Mouse (Mus musculus) lung, embryonic 16.5 days (tissue): ENCODE results near the gene Znhit1. TPM values are rescaled to one million over a fixed set of nuclear protein-coding genes. Genes with fewer than 3 reads are reported as not detected.
A peak's percentile ranks its signal among the peaks of the same experiment; 100 is the strongest.
"Not testable (repeated sequence)": the region's sequence is repeated elsewhere in the genome, so short reads cannot be mapped to it uniquely, and the experiment has no call there.

Experiments
- ATAC-seq: fragments of 200-750 bp; cut with Nextera tagmentation; 2 replicates; pipeline ENCODE4 v1.8.0; 2017; ENCODE audit warnings: low read depth, mild to moderate bottlenecking, moderate library complexity
- H3K27ac ChIP-seq: fragments of 300-500 bp; sonication (generic); 2 replicates; pipeline ENCODE4 v1.5.1; 2014; ENCODE audit warnings: mild to moderate bottlenecking, control low read depth, low read length
- H3K27me3 ChIP-seq: fragments of 300-500 bp; sonication (generic); 2 replicates; pipeline ENCODE4 v1.6.1; 2014; ENCODE audit warnings: low read depth, low read length, mixed read lengths; ENCODE audit not compliant: control insufficient read depth, insufficient read depth
- H3K36me3 ChIP-seq: fragments of 300-500 bp; sonication (generic); 2 replicates; pipeline ENCODE4 v1.6.1; 2014; ENCODE audit warnings: low read length; ENCODE audit not compliant: control insufficient read depth, insufficient read depth
- H3K4me1 ChIP-seq: fragments of 300-500 bp; sonication (generic); replicated peaks from 2 replicates; pipeline ENCODE4 v1.6.1; 2014; ENCODE audit warnings: low read length, mixed read lengths; ENCODE audit not compliant: control insufficient read depth, insufficient read depth
- H3K4me2 ChIP-seq: fragments of 300-500 bp; sonication (generic); 2 replicates; pipeline ENCODE4 v1.6.1; 2014; ENCODE audit warnings: low read depth, low read length, control low read depth
- H3K4me3 ChIP-seq: fragments of 300-500 bp; sonication (generic); 2 replicates; pipeline ENCODE4 v1.5.1; 2014; ENCODE audit warnings: mild to moderate bottlenecking, low read length, control low read depth
- H3K9ac ChIP-seq: fragments of 300-500 bp; sonication (generic); 2 replicates; pipeline ENCODE4 v1.6.1; 2014; ENCODE audit warnings: low read length, control low read depth
- H3K9me3 ChIP-seq: fragments of 300-500 bp; sonication (generic); 2 replicates; pipeline ENCODE4 v1.6.1; 2016; ENCODE audit warnings: low read length; ENCODE audit not compliant: control insufficient read depth
- WGBS: fragments of 180-500 bp; shearing (Covaris S2); extraction: QIAGEN DNeasy Blood & Tissue Kit; methylation state at CpG from one replicate; pipeline ENCODE4 v1.1.7; 2014; 5-methylcytosine and 5-hydroxymethylcytosine counted together
- polyA plus RNA-seq: library from polyadenylated mRNA; unstranded; fragments of >200 nt; fragmentation: Nextera tagmentation; extraction: Ambion mirVana; gene quantifications from 2 replicates; pipeline ENCODE4 v1.2.1, GENCODE M21; 2015

Gene Znhit1
- polyA plus RNA-seq, 1 experiment from 2014 or later: 113 TPM

DNA sequence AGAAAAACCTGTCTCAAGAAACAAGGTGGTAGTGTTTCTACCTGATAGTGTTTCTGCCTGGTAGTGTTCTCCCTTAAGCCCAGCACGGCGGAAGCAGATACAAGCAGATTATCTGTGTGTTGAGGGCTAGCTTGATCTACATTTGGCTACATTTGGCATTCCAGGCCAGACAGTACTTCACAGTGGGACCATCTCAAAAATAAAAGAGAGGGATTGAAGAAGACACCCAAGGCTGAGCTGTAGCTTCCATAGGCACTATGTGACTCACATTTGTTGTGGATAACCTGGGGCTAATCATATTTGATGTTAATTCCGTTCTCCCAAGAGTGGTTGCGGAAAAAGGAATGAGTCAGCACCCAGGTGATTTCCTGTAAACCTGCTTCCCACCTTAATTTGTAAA, 35.7 kb downstream of the Znhit1 start:
- H3K4me2 ChIP-seq: no peak overlapping the region
- H3K9me3 ChIP-seq: no peaks in the 10 kb centered on the region
- H3K9ac ChIP-seq: no peak overlapping the region
- 68% methylated on average over 4 of the region's 4 CpGs for WGBS
- ATAC-seq: no peak
- H3K4me1 ChIP-seq: peaks cover 9% of the 10 kb centered on the region
- no peaks in the 10 kb centered on the region for H3K27me3 ChIP-seq
- no peak overlapping the region for H3K4me3 ChIP-seq
- H3K36me3 ChIP-seq: no peaks in the 10 kb centered on the region
- no peak overlapping the region for H3K27ac ChIP-seq

GRCm38 (mm10) chr5:136950521-136950920, 37.3 kb downstream of the Znhit1 start:
- Histone ChIP-seq H3K4me3 (no peak overlapping the region), H3K27ac (no peak overlapping the region), H3K27me3 (no peaks in the 10 kb centered on the region), H3K36me3 (no peaks in the 10 kb centered on the region), H3K9me3 (no peaks in the 10 kb centered on the region), H3K4me2 (no peak overlapping the region), H3K9ac (no peak overlapping the region), H3K4me1 (peaks cover 5% of the 10 kb centered on the region)
- no peak for ATAC-seq
- 83% methylated on average over 6 of the region's 6 CpGs for WGBS

GRCm38 (mm10) chr5:136949551-136950336, 38.1 kb downstream of the Znhit1 start:
- H3K27ac ChIP-seq, H3K36me3 ChIP-seq, ATAC-seq, H3K9me3 ChIP-seq, H3K4me3 ChIP-seq, H3K9ac ChIP-seq, H3K4me1 ChIP-seq, H3K27me3 ChIP-seq, H3K4me2 ChIP-seq: not testable (repeated sequence)
- WGBS: 66% methylated on average over 14 of the region's 14 CpGs

DNA sequence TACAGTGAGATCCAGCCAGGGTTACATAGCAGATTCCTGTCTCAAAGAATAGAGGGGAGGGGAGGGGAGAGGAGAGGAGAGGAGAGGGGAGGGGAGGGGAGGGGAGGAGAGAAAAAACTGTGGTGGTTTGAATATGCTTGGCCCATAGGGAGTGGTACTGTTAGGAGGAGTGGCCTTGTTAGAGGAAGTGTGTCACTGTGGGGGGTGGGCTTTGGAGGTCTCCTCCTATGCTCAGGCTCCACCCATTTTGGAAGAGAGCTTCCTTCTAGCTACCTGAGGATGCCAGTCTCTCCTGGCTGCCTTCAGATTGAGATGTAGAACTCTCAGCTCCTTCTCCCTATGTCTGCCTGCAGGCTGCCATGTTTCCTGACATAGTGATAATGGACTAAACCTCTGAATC, 39.9 kb downstream of the Znhit1 start:
- ATAC-seq: no peak
- Histone ChIP-seq H3K4me2 (no peak overlapping the region), H3K27ac (no peak overlapping the region), H3K36me3 (no peaks in the 10 kb centered on the region), H3K4me3 (no peak overlapping the region), H3K9me3 (no peaks in the 10 kb centered on the region), H3K9ac (no peak overlapping the region), H3K4me1 (no peaks in the 10 kb centered on the region), H3K27me3 (no peaks in the 10 kb centered on the region)

DNA sequence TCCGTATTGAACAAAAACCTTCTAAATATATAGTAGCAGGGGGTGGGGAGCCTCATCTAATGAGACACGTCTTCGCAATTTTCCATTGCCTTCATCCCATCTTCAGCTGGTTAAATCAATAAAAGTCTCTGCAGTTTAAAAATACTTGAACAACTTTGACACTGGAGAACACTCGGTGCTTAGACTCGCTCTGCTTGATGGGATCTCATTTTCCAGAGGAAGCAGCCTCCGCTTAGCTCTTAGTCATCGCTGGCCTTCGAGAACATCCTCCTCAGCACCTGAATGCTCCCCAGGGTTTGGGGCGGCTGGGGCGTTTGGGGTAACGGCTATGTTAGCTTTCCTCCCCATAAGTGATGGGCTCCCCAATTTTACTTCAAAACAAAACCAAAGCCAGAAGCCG, 42.7 kb downstream of the Znhit1 start:
- Histone ChIP-seq H3K4me1 (no peaks in the 10 kb centered on the region), H3K9me3 (no peaks in the 10 kb centered on the region), H3K9ac (no peak overlapping the region), H3K4me3 (no peak overlapping the region), H3K27ac (no peak overlapping the region), H3K36me3 (no peaks in the 10 kb centered on the region), H3K27me3 (no peaks in the 10 kb centered on the region), H3K4me2 (no peak overlapping the region)
- 75% methylated on average over 12 of the region's 12 CpGs for WGBS
- ATAC-seq: no peak

- Histone ChIP-seq H3K4me2 (no peak overlapping the region), H3K9ac (no peak overlapping the region), H3K36me3 (no peaks in the 10 kb centered on the region), H3K4me3 (no peak overlapping the region), H3K4me1 (no peaks in the 10 kb centered on the region), H3K9me3 (no peaks in the 10 kb centered on the region; the same call in 1 of the 2 replicates), H3K27me3 (no peaks in the 10 kb centered on the region), H3K27ac (peak overlapping the region; percentile 47; the same call in 1 of the 2 replicates)
- WGBS: 67% methylated on average over 2 of the region's 2 CpGs
- ATAC-seq: no peak
Observed at GRCm38 (mm10) chr5:136943382-136943781, 44.4 kb downstream of the Znhit1 start.

- Histone ChIP-seq H3K9me3 (no peaks in the 10 kb centered on the region; the same call in 1 of the 2 replicates), H3K27me3 (no peaks in the 10 kb centered on the region), H3K27ac (peak overlapping the region; percentile 47), H3K4me3 (no peak overlapping the region), H3K36me3 (no peaks in the 10 kb centered on the region), H3K9ac (no peak overlapping the region), H3K4me2 (no peak overlapping the region), H3K4me1 (no peaks in the 10 kb centered on the region)
- ATAC-seq: peak; percentile 75
- 43% methylated on average over 3 of the region's 3 CpGs for WGBS
Observed at GRCm38 (mm10) chr5:136942781-136943180, 45.0 kb downstream of the Znhit1 start.

GRCm38 (mm10) chr5:136940845-136941560, 46.8 kb downstream of the Znhit1 start:
- H3K4me2 ChIP-seq: no peak overlapping the region
- no peaks in the 10 kb centered on the region for H3K36me3 ChIP-seq
- no peak for ATAC-seq
- WGBS: 83% methylated on average over 12 of the region's 12 CpGs
- no peaks in the 10 kb centered on the region; the same call in 1 of the 2 replicates for H3K9me3 ChIP-seq
- no peaks in the 10 kb centered on the region for H3K27me3 ChIP-seq
- H3K27ac ChIP-seq: no peak overlapping the region
- no peaks in the 10 kb centered on the region for H3K4me1 ChIP-seq
- no peak overlapping the region for H3K9ac ChIP-seq
- H3K4me3 ChIP-seq: no peak overlapping the region

GRCm38 (mm10) chr5:136940029-136940428, 47.8 kb downstream of the Znhit1 start:
- not testable (repeated sequence) for H3K4me3 ChIP-seq, H3K9me3 ChIP-seq, H3K9ac ChIP-seq, H3K27ac ChIP-seq, H3K36me3 ChIP-seq, ATAC-seq, H3K4me1 ChIP-seq, H3K4me2 ChIP-seq, H3K27me3 ChIP-seq
- 71% methylated on average over 6 of the region's 6 CpGs for WGBS
